Mouse (Mus musculus) heart, postnatal 14 days (tissue): ENCODE results near the gene Cfap73. TPM values are rescaled to one million over a fixed set of nuclear protein-coding genes. Genes with fewer than 3 reads are reported as not detected.

Experiments used
- DNase-seq, 2 experiments: peaks; one replicate each; pipeline ENCODE4 v3.0.0; 2021 to 2022
- intact Hi-C: fragments of 180-260 bp; cut with DNase I; formaldehyde crosslinking; loops from one replicate; pipeline ENCODE4 v1.15.1; 2025
- long read RNA-seq, 2 experiments: library from polyadenylated mRNA; stranded (forward); transcript quantifications; one replicate each; pipeline ENCODE4 v2.0.0; 2021
- total RNA-seq, 2 experiments: library from RNA; stranded (reverse); gene quantifications; 2 replicates each; pipeline ENCODE4 v1.2.3; 2021

Gene Cfap73
- total RNA-seq = not detected
- long read RNA-seq, experiment 1 = 0 reads
- long read RNA-seq, experiment 2 = 0 reads

GRCm38 (mm10) chr5:120634131-120634530, at the start of gene Cfap73:
TSS of gene Cfap73 (minus strand) at chr5:120634235.
- DNase-seq = no peak

DNA sequence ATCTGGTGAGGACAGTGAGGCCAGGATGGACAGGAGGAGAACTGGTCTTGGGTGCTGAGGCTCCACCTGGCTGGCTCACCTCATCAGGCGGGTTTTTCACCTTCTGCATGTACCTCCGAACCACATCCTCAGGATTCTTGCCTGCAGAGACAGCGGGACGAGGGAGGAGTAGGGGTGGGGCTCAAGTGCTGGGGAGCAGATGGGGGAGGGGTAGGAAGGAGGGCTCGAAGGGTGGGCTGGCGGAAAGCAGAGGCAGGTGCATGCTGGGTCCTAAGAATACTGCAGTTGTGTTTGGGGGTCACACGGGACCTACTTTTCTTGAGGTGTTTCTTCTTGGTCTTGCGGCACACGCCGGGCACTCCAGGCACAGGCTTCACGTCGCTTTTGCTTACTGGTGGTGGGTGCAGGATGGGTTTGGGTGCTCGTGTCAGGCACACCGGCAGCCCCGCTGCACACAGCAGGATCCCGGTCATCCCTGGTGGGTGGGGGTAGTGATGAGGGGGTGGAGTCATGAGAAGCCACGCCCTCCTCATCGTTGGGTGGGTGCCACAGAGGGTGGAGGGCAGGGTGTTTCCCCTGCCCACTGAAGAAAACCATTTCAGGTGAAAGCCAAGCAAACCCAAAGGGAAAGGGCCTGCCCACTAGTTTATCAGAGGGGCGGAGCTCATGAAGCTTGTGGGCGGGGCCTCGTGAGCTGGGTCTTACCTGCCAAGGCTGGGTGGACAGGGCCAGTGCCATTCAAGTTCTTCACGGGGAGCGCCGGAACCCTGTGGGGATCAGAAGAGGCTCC, 49.1 kb upstream of the Cfap73 start:
- no peak for DNase-seq
- intact Hi-C loops = no loop called here

More at GRCm38 (mm10) chr5:120634131-120634530, at the start of gene Cfap73:
- intact Hi-C loops = no loop called here

DNA sequence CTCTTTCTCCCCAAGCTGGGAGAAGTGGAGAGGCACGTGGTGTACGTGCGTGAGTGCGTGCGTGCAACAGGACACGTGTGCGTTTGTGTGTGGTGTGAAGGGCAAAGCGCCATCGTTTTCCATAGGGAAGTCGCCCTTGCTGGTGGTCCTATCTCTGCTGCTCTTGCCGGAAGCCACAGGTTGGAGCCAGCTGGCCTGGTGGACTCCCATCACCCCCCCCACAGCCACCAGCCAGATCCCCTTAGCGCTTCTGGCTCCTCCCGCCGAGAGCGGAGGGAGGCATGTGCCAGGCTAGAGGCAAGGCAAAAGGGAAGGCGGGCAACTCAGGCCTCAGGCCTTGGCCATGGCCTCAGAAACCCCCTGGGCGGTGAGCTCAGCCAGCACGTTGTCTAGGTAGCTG, 46.9 kb upstream of the Cfap73 start:
- intact Hi-C loops = no loop called here
- DNase-seq = no peak

DNA sequence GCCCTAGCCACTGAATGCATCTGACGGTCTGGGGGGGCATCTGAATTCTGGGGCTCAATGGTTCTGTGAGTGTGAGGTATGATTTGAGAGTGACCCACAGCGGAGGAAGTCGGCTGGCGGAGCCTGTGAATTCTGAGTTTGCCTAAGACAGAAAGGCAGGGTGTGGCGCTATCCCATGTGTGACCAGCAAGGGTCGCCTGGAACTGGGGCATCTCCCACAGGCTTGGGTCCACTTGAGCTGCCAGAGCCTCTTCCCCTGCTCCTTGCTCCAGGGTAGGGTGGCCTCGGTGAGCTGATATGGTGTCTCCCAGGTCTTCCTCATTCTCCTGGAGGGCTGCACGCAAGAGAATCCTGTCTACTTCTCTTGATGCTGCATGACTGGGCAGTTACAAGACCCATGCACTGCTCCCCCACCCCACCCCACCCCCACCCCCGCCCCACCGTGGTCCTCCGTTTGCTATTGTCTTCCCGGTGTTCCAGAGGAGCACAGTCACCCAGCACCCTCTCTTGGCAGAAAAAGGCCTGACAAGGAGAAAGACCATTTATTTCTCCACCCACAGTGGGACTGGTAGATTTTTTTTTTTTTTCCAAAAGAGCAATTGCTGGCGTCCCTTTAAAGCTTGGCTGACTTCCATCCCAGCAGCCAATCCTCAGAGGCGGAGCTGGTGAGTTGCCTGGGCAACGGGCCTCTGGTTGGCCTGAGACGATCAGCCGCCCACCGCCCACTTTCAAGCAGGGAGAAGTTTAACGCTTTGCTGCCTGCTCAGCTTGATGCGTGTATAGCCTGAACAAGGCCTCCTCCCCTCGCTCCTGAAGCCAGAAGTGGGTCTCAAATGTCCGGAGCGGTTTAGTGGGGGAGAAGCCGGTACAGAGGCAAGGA, 45.9 kb upstream of the Cfap73 start:
- peak; percentile 74 to 82 for DNase-seq
- intact Hi-C loops = loop anchor here (2.0 to 10.0 kb wide), 2 partner anchors 67 to 175 kb away; partner anchors contain the start of gene Plbd2

GRCm38 (mm10) chr5:120677516-120677915, 43.5 kb upstream of the Cfap73 start:
- no peak for DNase-seq
- intact Hi-C loops = loop anchor here (10.0 kb wide), 1 partner anchor 173 kb away; the partner anchor contains the start of gene Plbd2

- no peak for DNase-seq
- intact Hi-C loops = loop anchor here (10.0 kb wide), 1 partner anchor 170 kb away; the partner anchor contains the start of gene Plbd2
These were observed 40.5 kb upstream of the Cfap73 start for GRCm38 (mm10) chr5:120674229-120675145.

DNA sequence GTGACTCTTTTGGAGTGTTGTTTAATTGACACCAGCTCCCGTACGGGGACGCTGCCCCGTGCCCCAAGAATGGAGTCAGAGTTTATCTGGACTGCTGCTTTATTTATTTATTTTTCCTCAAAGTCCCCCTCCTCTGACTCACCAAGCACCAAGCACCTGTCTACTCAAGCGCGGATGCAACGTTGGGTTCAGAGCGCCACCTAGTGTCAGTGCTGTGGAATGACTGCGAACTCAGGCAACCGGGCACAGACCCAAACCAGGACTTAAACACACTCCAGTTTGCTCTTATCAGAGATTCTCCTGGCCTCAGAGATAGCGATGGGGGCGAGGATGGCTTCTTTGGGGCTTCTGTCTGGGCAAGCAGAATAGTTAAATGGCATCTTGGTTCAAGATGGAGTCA, 39.6 kb upstream of the Cfap73 start:
- intact Hi-C loops = loop anchor here (1.0 to 10.0 kb wide), 2 partner anchors 53 to 169 kb away; partner anchors contain the start of gene Plbd2
- DNase-seq = peak; percentile 66 to 78

DNA sequence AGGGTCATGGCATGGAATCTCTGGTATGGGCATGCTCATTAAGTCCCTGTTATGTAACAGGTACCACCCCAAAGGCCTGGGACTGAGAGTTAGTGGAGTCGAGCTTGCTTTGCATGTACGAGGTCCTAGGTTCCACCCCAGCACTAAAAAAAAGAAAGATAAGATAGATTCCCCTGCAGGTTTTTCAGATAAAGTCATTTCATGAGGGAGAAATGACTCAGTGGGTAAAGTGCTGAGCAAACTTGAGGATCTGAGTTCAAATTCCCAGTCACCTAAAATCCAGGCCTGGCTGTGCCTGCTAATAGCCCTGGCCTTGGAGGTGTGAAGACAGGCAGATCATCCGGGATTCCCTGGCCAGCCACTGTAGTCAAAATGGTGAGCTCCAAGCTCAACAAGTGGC, 37.8 kb upstream of the Cfap73 start:
- intact Hi-C loops = loop anchor here (10.0 kb wide), 1 partner anchor 167 kb away; the partner anchor contains the start of gene Plbd2
- DNase-seq = no peak

DNA sequence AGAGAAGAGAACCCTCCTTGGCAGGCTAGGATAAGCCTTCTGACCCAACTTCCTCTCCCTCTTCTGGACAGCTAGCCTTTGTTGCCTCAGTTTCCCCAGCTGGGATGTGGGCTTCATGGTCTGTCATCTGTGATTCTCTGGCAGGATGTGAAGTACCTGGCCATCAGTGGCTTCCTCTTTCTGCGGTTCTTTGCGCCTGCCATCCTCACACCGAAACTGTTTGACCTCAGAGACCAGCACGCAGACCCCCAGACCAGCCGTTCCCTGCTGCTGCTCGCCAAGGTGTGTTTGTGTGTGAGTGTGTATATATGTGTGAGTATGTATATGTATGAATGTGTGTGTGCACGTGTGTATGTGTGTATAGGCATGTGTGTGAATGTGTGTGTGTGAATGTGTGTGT, 36.1 kb upstream of the Cfap73 start:
- intact Hi-C loops = loop anchor here (10.0 kb wide), 1 partner anchor 165 kb away; the partner anchor contains the start of gene Plbd2
- DNase-seq = no peak

GRCm38 (mm10) chr5:120668761-120669160, 34.7 kb upstream of the Cfap73 start:
- intact Hi-C loops = no loop called here
- DNase-seq = no peak

DNA sequence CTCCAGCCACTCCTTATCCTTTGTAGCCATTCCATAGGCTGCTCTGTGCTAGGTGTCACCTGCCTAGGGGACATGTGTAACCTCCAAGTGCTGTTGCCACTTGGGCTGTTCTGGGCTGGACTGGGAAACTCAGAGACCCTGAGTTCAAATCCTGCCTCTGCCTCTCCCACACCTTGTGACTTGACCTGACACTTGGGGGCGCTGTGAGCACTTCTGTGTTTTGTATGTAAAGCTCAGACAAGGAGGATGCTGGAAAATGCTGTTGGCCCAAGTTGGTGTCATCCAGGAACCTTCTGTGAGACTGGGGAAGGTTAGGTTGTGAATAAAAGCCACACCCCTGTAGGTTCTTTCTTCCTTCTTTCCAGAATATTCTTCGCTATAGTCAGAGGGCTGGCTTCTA, 30.9 kb upstream of the Cfap73 start:
- intact Hi-C loops = no loop called here
- DNase-seq = no peak

GRCm38 (mm10) chr5:120660816-120661215, 26.8 kb upstream of the Cfap73 start:
- DNase-seq = no peak
- intact Hi-C loops = no loop called here

GRCm38 (mm10) chr5:120656281-120656751, 22.3 kb upstream of the Cfap73 start:
- intact Hi-C loops = no loop called here
- peak; percentile 22 to 47 for DNase-seq

GRCm38 (mm10) chr5:120653873-120654272, 19.8 kb upstream of the Cfap73 start:
- no peak for DNase-seq
- intact Hi-C loops = no loop called here

DNA sequence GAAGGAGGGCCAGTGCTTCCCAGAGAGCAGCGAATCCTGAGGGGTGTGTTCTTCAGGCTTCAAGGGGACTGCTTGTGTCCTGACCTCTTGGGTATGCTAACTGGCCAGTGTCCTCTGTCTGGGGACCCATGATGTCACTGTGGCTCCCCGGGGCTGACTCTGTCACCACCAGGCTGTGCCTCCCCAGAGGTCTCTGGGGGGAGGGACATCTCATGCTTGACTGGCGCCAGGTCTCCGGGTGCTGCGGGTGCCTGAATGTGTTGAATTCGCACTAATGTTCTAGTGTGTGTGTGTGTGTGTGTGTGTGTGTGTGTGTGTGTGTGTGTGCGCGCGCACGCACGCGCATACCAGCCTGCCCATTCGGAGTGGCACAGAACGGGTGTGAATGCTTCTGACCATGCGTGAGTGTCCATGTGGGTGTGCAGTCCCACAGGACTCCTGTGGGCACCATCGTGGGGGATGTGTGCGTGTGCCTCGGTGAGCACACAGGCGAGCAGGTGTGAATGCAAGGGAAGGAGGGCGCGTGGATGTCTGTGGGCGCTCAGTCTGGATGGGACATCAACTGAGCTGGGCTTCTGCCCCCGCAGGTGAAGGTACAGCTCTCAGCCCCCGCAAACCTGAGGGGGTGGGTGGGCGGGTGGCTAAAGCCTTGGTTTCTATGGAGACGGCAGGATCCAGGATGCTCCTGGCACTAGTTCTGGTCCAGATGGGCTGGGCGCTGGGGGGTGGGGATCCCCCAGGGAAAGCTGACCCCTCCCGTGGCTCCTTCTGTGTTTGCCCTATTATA, 19.1 kb upstream of the Cfap73 start:
- no peak for DNase-seq
- intact Hi-C loops = no loop called here

- DNase-seq = no peak
- intact Hi-C loops = no loop called here
These were observed 17.2 kb upstream of the Cfap73 start for GRCm38 (mm10) chr5:120651230-120651629.

- intact Hi-C loops = loop anchor here (2.0 kb wide), 1 partner anchor 29 kb away; no protein-coding TSS in a partner anchor
- no peak for DNase-seq
These were observed 15.9 kb upstream of the Cfap73 start for GRCm38 (mm10) chr5:120649938-120650337.

- intact Hi-C loops = loop anchor here (2.0 kb wide), 1 partner anchor 29 kb away; no protein-coding TSS in a partner anchor
These were observed 15.4 kb upstream of the Cfap73 start for GRCm38 (mm10) chr5:120649374-120649933.

More at GRCm38 (mm10) chr5:120649374-120649933, 15.4 kb upstream of the Cfap73 start:
- DNase-seq = no peak
